Mouse (Mus musculus) CD4-positive helper T cell, adult 2 months (primary cell): ENCODE data around the gene Ntm.

Experiments
- DNase-seq: peaks from one replicate; pipeline ENCODE4 v3.0.0-alpha.2; 2012; ENCODE audit warnings: low read depth, missing footprints, low spot score

Gene Ntm

DNA sequence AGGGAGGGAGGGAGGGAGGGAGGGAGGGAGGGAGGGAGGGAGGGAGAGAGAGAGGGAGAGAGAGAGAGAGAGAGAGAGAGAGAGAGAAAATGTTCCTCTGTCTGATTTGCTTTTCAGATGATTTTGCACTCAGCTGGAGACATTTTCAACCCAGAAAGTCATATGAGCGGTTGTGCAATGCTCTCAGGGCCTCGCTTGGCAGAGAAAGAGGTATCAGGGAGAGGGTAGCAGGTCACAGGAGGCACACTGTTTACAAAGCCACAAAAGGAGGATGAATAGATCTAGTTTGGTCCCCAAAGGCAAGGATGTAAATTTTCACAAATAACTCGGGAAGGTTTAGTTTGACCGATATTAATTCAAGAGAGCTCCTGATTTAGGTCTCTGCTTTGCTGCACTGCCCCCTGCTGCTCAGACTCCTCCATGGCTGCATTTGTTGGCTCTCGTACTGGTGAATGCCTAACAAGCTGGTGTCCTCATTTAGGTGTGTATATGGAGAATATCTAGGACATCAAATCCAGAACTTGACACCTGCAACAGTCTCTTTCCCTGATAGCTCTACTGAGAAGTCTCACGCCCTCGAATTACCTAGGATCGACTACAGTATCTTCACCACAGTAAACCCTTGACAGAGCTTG lies 377.1 kb downstream of the Ntm start:
- no peak for DNase-seq

DNA sequence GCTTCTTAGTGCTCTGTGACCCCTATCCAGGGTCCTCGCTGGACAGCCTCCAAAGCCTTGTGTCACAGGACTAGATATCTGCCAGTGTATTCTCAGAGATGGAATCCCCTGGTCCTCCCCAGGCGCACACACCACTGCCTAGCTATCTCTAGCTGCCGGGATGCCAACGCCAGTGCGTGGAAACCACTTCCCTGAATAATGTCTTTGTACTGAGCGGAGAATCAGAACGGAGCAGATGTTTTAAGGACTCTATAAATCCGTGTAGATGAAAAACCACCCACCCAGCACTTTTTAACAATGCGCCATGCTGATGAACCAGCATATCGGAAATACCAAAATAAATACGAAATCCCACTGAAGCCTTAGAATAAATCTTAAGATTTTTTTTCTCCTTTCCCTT lies 384.7 kb downstream of the Ntm start:
- no peak for DNase-seq

DNA sequence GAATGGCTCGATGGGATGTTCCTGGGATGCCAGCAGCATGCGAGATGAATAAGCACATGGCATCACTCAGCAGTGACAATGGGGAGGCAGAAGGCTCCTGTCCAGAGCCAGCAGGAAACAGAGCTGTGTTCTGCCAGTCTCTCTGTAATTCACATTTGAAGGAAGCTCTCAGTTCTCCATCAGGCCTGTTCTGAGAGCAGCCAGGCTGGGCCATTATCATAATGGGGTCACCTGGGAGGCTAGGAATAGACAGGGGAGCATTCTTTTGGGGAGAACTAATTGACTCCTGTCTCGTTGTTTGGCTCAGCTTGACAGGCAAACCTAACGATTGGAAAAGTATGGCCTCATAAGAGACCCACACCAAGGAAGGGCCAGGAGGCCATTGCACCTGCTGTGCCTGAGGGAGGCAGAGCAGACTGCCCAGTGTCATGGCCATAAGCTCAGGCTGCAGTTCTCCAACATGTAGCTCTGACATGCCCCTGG lies 386.8 kb downstream of the Ntm start:
- no peak for DNase-seq

DNA sequence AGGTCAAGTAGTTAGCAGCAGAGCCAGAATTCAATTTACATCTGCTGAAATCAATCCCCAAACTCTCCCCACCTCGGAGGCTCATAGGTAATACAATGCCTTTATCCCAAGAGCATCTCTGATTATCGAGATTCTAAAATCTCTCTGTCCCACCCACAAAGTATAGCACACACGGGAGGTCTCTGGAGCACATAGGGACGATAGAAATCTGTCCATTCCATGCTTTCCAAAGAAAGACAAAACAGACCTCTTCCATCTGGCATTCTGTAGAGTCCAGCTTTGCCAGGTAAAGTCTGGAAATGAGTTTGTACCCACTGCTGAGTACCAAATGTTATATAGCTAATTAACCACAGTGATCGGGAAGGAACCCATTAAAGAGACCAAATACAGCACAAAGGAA lies 388.4 kb downstream of the Ntm start:
- no peak for DNase-seq

DNA sequence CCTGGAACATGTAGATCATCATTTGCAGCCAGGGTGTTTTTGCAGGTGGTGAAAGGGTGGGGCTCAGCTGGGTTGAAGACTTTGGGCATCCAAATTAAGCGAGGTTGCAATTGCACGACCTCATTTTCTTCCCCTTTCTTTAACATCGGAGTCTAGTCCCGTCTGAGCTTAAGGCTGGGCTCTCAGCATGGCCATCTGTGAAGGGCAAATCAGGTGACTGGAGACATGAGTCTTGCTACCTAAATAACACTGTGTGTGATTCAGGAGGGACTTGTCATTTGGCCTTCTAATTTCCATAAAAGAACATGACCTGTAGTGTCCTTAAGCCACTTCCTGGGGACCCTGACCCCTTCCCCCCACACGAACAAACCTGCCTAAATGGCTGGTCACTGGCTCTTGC lies 394.4 kb downstream of the Ntm start:
- no peak for DNase-seq

DNA sequence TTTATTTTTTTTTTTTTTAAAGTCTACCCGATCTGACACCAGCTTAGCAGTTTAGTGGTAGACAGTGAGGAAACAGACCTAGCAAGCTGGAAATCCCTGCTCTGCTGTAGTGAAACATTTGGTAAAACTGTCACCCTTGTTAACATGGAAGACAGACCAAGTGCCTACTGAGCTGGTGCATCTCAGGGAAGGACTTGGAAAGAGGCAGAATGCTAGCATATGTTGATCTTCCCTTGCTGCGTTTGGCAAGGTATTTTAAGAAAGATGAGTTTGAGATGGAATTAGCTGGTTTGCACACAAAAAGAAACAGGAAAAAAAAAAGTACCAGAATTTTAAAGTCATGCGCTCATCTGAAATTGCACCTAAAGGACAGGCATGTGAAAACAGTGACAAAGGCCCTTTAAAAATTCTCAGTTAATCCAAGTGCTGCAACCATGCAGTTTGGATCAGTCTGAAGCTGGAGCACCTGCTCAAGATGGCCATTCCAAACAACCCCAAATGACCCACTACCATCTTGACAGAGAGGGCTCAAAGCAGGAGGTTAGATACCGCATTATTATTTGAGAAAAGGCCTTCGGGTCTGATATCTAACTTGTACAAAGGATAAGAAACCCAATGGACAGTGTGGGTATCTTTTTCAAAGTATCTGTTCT lies 400.4 kb downstream of the Ntm start:
- no peak for DNase-seq

DNA sequence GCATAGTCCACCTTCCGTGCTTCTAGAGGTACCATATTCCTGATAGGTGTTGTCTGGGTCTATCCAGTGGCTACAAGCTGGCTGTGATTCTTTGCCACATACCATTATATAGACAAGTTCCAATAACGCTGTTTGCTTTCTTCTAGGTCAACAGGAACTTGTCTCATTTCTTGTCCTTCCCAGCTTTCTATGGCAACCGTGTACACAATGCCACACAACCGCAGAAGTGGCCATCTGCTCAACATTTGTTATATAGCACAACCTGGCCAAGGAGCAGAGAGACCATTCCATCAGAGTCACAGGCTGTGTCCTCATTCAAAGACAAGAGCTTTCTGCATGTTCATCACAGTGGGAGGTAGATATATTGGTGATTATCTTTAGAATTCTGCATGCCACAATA lies 404.0 kb downstream of the Ntm start:
- DNase-seq, result no peak

DNA sequence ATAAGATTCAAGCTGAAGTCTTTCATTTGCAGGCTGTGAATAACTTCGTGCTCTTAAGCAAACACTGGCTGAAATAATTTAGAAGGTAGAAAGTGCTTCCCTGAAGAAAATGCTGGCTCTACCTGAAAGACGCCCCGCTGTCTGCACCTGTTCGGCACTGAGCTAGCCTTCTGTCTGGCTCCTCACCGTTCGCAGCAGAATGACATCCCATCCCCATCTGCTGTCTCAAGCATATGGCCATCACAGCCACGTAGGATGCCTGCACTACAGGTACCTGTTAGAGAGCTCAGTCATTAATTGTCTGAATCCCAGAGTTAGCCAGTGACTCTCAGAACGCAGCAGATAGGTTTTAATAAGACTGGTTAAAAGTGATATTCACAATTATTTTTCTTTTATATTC lies 412.4 kb downstream of the Ntm start:
- DNase-seq, result no peak

DNA sequence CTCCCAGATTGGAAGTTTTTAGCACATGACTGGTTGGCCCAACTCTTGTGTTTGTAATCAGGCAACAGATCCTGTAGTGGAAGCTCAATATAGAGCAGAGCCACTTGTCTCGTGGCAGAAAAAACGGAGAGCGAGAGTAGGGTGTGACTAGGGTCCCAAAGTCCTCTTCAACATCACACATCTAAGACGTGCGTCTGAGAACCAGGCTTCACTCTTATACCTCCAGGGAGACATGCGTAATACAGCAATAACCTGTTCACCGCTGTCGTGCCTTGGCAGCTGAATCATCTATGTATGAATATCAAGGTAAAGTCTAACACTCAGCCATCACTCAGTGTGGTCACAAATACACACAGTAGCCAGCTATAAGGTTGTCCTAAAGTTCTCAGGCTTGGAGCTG lies 412.8 kb downstream of the Ntm start:
- DNase-seq, result no peak

DNA sequence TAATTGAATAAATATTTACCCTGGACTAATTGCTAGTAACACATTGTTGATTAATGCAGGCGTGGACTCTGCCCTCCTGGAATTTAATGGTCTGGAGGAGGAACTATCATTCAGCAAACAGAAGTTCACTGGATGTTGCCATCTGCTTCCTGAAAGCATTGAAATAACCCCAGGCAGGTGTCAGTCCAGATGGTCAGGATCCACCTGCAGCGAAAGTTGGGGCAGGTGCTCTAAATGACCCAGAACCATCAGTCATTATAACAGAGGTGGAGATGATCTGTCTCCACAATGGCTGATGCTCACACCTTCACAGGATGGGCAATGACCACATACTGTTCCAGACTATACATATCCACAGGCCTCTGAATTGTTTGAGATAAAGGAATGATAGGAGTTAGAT lies 426.5 kb downstream of the Ntm start:
- no peak for DNase-seq

DNA sequence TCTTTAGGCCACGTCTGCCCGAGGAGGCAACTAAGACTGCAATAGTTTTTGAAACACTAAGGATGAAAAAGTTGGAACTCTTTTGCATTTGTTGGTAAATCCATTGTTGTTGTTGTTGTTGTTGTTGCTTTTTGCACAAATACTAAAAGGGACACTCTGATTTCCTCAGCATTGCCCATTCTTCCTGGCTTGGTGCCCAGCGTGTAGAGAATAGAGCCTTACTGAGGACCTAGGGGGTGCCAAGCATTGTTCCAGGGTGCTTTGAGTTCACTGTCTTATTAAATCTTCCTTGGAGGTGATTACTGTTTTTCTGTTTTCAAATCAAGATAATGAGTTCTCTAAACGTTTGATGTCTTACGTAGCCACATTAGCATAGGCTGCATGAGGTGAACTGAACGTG lies 428.2 kb downstream of the Ntm start:
- DNase-seq, result no peak

DNA sequence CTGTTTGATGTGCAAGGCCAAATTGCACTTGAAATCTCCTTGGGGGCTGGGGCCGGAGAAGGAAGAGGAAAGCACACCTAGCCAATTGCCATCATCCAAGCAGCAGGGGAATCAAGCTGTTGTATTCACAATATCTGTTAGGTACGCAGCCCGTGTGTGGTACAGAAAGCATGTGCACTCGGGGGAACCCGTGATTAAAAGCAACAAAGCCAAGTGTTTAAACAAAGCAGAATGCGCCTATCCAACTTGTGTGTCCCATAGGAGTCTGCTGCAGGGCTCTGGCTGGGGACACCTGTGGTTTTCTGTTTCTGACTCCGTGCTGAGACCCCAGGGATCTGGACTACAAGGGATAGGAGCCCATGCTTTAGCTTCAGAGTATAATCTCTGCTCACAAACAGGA lies 428.6 kb downstream of the Ntm start:
- DNase-seq, result no peak

DNA sequence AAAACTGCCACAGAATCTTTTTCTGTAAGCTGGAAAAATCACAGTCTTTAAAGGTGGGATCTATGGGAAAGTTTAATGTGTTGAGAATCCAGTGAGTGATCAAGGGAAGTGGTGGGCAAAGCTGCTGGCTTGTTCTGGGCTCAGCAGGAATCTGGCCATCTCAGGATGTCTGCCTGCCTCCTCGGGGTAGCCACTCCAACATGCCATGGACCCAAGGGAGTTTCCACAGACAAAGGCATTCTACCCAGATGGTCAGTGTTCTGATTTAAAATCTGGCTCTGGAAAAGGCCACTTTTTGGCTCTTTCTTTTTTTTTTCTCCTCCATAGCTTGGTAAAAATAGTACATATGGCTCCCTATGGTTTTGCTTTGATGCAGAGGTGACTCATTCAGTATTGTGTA lies 429.4 kb downstream of the Ntm start:
- no peak for DNase-seq

DNA sequence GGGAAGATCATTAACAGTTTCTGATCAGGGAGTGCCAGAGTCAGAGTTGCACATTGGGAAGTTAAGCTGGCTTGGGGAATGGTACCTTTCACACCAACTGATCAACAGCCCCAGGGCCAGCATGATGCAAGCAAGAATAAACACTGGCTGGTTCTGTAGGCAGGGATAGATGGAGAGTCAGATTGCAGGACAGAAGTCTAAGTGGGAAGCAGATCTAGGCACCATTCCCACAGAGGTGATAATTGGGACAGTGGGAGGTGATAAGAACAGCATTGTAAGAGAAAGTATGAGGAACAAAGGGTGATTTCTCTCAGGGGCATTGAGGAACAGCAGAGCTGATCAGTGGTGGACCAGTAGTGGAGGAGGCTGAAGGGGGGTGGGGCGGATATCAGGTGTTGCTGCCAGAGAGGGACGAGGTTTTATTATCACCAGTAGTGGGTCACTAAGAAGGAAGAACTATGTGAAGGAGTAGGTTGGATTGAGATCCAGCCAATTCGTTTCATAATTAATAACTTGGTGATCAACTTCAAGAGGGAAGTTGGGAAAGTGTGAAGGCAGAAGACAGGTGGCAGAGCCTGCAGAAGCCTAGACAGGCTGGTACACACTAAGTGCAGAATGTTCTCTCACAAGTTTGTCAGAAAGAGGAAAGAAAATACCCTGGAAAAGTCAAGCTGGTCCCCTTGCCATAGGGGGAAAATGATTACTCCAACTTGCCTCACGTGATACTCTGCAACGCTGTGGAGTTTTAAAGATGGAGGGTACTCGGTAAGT lies 431.6 kb downstream of the Ntm start:
- DNase-seq, result no peak

DNA sequence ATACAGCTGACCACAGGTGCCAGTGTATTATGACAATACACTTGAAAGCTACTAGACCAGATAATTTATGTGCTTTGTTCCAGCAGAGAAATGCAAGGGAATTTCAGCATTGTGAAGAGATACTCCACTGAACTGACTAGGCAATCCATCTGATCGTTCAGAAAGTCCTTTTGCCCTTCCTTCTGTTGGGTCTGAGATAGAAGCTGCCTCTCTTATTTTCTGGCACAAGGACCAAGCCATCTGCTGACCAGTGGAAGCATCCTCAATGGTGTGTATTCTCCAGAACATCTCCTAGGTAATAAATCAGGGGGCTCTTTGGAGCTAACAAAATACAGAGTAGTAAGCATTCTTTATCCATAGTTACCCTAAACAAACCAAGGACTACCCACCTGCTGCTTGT lies 438.8 kb downstream of the Ntm start:
- no peak for DNase-seq

DNA sequence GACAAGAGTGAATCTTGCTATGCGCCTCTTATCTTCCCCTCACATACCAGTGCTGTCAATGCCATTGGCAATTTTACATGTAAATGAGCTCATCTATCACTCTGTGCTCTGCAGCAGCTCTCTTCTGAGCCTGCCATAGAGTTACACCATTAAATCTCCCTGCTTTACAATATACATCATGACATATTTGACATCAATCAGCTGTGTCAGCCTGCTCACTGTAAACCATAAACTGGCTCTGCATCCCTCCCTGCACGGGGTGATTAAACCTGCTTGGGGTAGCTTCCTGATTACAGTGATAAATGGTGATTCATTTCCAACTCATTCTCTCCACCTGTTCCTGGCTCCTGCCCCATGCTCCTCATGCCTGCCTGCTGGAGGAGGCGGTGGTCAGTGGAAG lies 439.7 kb downstream of the Ntm start:
- no peak for DNase-seq

DNA sequence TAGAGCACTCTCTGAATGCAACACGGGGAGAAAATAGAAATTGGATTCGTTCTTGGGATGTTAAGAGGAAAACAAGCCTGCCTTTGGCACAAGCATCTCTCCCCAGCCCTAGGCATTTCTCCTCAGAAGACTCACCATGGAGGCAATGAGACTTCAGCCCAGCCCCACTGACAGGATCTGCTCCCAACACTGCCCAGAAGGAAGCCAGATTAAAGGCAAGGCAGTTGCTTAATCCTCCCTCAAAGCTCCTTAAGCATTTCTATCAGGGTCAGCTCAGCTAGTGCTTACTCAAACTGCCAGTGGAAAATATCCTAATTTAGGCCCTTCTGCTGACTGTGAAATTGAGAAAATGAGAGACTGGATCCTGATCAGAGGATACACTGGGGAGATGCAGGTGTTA lies 443.8 kb downstream of the Ntm start:
- no peak for DNase-seq

DNA sequence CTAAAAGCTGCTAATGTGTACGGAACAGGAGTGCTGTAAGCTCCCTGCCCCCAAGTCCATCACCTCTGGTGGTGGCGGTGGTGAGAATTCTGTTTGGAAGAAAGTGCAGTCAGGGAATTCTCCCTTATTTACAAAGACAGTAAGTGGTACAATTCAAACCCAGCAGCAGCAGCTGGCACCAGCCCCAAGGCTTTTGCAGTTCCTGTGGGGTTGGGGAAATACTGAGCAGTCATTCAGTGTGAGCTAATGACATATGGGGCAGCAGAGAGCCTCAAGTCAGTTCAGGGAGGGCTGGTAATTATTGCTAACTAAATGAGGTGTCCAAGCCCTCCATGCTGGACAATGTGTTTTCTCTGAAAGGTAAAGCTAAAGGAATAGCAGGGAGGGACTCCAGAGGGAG lies 446.3 kb downstream of the Ntm start:
- no peak for DNase-seq

DNA sequence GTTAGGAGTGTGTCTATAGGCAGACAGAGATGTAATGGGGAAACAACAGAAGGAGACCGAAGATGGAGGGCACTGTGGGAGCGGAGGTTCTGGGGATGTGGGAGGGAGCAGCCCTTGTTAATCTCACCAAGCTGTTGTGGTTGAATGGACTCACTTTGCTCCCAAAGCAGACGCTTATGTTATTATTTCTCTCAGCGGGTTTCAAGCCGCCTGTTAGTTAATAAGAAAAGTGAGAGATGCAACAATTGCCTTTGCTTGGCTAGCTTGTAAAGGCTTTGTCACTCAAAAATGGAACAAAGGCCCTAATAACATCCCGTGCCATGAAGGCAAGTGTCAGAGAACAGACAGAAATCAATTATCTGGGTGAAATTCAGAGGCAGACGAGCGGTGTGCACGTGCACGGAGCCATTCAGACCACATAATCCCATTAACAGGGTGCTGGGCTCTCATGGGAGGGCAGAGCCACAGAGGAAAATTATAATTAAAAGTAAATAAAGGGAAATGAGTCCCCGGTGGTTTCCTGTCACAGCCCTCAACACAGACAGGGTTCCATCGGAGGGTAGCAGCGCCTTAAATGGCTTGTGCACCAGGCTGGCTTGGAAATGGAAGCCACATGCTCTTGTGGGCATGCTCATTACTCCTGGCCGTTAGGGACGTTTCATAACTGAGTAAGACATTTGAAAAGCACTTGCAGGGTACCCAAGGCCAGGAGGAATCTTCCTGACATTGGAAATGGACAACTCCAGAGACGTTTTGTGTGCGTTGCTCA lies 448.2 kb downstream of the Ntm start:
- DNase-seq, result no peak

DNA sequence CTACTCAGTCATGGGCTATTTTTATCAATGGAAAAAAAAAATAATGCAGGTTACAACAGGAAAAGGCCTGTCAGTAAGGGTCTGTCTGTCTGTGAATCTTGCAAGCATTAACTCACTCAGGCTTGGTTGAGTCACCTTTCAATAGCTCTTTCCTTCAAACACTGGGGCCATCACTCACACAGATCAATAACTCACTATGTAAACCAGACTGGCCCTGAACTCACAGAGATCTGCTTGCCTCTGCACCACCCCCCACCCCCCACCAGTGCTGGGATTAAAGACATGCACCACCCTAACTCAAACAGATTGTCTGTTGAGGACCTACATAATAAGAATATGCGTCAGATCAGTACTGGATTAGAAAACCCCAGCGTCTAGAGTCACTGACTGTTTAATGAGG lies 466.9 kb downstream of the Ntm start:
- DNase-seq, result no peak

DNA sequence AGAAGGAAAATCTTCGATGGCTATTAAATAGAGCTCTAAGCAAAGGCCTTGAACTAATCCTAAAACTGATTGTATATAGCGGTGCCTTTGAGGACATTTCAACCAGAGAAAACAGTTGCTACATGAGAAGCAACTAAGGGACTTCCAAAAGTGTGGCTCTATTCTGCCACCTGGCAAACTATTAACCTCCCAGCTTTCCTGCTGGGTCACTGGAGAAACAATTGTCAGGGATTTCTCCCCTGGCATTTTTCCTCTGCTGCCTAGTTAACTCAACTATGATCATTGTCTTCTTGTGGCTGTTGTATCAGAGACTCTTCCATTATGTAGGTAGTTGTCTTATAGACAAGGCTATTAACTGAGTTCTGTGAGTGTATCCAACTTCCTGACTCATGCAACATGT lies 480.7 kb downstream of the Ntm start:
- no peak for DNase-seq

DNA sequence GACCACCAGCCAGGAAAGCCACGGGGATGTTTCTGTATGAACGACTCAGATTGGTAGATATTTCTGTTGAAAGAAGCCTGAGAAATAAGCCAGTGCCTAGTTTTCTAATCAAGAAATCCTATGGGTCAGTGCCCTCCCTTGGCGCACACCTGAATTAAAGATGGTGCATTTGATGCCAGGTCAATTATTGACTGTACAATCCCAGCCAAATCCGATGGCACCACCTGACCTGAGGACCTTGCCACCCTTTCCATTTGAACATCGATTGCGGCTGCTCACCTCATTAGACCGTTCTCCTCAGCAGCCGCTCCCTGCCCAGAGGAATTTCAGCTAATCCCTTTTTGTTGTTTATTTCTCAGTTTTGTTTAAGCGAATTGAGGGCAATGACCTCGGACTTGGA lies 483.9 kb downstream of the Ntm start:
- no peak for DNase-seq
